Mouse (Mus musculus) CD4-positive helper T cell, adult 2 months (primary cell): ENCODE results near the gene Defb36.

Experiments used
- DNase-seq: peaks from one replicate; pipeline ENCODE4 v3.0.0-alpha.2; 2012; ENCODE audit warnings: low read depth, missing footprints, low spot score

The Defb36 gene

DNA sequence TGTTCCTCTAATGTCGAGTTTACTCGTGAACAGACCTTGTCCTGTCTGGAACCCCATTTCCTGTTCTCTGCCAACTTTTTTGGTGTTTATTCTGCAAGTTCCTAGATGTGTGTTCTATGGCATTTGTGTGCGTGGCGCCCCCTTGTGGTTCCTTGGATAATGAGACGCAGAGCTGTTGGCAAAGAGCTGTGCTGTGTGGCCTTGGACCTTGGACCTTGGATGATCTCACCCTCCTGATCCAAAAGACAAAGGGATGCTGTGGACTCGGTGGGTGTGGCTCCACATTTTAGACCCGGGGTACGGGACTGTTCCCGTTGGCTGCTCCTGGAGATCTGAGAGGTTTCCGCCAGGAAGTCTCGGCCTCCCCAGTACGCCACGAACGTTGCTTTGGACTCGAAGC is at the start of gene Defb36:
Gene Defb36 (plus strand): TSS at position 271 of the 400 bp plus-strand sequence.
- peak; percentile 14 for DNase-seq

DNA sequence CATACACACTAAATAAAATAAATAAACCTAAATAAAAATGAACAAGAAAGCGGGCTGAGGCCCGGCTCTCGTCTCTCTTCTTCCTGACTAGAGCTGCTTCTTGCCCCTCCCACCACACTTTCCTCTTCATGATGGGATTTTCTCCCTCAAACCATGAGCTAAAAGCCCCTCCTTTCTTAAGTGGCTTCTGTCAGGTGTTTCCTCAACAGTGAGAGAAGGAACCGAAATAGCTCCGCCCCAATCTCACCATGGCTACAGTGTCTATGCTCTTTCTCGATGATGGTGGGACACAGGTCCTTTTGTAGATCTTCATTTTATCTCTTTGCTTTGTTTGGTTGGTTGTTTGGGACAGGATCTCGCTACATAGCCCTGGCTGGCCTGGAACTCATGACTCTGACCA is 47.5 kb upstream of the Defb36 start:
- no peak for DNase-seq

DNA sequence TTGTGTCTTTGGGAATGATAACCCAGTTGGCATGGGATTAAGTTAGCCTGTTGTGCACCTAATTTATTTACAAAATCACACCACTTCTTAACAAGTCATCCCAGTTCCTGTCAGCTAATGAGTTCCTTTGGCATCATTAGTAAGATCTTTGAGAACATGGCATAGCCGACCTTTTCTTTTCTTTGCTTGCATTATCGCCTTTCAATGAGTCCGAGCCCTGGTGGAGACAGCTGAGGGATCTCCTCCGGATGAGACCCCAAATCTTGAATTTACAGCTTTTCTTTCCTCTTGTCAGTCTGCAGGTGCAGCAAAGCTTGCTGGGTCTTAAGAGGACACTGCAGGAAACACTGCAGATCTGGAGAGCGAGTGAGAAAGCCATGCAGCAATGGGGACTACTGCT is 35.1 kb upstream of the Defb36 start, which contains the start of gene Gm17416:
Gene Gm17416 (plus strand): TSS at position 301 of the 400 bp plus-strand sequence.
- no peak for DNase-seq

DNA sequence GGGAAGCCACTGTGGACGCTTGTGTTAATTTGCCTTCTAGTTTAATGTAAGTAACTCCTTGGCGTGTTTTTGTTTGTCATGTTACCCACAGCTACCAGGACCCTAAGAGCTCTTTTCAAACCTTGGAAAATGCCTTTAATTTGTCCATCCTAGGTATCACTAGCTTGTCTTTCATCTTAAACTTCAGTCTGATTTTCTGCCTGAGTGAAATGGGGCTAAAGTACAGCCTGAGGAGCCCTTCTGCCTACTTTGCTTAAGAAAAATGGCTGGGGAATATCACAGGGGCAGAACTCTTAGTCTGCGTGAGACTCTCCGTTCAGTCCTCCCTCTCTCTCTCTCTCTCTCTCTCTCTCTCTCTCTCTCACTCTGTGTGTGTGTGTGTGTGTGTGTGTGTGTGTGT is 34.2 kb upstream of the Defb36 start:
- DNase-seq = no peak

DNA sequence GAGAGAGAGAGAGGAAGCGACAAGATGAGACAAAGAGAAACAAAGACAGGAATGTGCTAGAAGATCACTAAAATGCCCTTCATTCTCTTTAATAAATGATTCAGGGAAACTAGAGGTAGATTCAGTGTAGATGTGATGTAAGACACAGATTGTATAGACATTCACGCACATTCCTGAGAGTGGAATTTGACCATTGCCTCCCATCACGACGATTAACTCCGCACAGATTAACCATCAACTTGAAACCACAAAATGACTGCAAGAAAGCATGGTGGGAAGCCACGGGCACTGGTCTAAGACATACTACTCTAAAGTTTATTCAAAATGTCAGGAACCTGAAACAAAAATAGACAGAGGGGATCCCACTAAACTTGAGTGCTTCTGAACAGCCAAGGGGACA is 33.8 kb upstream of the Defb36 start:
- DNase-seq = no peak

DNA sequence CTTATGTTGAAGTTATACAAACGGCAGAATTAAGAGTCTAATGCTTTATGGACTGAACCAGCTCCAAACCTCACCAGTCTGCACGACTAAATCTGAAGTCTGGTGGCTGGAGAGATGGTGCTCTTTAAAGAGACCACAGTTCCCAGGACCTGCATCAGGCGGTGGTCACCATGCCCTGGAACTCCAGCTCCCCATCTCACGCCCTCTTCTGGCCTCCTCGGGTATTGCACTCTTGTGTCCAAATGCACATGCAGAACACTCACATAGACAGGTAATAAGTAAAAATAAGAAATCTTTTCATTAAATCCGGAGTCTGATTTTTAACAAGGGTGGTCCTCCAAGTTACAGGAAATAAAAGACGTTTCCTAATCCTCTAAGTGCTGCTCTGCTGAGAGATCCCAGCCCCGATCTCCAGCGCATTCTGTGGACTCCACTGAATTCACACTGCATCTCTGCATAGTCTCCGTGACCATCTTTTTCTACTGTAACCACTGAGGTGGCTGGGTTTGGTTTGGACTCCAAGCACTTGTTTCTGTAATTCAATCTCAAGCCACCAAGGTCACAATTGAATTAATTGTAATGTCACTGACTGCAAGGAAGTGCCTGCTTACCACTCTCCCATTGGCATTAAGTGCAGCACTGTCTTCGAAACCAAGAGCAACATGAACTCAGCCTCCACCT is 31.9 kb upstream of the Defb36 start, which contains the start of gene Defb21:
Gene Defb21 (plus strand): TSS at position 631 of the 681 bp plus-strand sequence.
- no peak for DNase-seq

DNA sequence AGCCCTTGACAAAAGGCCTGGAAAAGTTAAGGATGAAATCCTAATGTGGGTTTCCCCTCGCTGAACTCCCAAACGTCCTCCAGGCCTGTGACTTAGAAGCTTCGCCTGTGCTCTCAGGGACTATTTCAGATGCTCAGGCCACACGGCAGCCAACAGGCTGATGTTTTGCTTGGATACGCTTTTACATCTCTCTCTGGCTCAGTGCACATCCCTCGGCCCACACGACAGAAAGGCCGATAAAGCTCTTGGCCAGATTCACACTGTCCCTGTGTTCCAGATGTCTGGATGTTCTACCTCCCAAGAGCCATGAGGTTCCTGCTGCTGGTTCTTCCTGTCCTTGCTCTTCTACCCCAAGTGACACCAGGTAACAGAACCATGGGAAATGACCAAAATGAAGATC is 30.6 kb upstream of the Defb36 start:
- no peak for DNase-seq

DNA sequence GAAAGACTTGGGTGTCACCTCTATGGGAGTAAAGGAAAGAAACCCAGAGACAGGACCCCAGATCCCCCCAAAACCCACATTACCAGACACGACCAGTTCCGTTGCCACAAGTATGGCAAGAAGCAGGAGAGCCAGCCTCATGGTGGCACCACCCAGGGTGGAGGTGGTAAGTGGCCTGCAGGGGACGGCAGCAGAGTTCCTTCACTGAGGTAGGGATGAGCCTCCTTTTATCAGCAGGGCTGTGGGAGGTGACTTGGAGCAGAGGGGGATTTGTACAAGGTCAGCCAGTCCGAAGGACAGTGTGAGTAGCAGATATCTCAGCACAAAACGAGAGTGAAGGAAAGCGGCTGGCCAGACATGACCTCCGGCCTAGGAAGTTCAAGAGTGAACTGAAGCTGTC is 24.0 kb upstream of the Defb36 start, which contains the start of gene Defb19:
Gene Defb19 (minus strand): TSS at position 206 of the 400 bp plus-strand sequence.
- no peak for DNase-seq

DNA sequence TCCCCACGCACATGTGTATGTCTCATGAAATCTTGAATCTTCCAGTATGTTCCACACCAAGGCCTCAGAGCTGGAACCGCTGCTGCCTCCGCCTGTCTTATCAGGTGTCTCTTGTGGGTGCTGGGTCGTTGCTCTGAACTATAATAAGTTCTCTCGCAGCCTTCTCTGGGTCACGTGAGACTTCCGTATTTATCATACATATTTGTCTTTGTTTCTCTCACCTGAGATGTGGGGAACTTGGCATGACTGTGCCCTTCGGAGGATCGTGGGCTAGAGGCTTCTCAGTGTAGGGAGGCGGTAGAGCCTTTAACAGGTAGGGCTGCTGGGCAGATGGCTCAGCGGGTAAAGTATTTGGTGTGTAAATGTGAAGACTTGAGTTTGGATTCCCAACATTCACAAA is 23.5 kb upstream of the Defb36 start:
- DNase-seq = no peak

DNA sequence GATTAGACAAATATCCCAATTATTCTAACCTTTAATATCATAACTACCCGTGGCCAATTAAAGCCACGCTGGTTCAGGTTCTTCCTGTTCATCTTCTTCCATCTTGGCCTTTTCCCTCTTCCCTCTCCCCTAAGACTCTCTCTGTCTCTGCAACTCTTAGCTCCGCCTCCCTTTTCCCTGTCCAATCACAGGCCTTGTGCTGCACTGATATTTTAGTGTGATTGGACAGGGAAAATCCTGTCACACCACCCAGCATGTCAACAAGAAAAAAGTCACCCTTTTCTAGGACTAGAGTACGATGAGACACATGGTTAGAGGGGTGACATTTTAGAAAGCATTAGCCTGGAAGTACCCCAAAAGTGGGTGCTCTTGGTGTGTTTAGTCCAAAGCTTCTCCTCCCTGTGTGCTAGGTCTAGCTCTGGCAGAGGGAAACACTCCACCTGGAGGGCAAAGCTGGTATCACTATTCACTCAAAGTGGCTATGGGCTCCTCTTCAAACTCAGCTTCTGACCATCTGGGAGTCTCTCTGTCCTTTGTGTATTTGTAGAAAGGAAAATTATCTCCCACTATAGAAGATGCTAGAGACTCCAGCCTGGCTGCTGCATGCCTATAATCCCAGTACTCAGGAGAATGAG is 17.1 kb upstream of the Defb36 start:
- no peak for DNase-seq

DNA sequence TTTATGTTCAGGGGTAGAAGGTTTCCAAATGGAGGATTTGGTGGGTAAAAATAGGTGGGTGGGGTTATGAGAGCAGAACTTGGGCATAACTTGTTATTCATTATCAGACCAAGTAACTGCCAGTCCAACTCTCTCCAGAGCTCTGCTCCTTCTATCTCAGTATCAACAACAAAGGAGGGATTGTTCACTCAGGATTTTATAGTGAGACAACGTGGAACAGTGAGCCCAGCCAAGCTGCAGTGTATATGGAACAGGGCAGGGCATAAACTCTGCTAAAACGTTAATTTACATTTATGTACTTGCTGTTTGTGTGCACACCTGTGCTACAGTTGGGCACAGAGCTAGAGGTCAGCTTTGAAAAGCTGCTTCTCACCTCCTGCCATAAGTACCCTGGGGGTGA is 15.7 kb upstream of the Defb36 start:
- DNase-seq = no peak

DNA sequence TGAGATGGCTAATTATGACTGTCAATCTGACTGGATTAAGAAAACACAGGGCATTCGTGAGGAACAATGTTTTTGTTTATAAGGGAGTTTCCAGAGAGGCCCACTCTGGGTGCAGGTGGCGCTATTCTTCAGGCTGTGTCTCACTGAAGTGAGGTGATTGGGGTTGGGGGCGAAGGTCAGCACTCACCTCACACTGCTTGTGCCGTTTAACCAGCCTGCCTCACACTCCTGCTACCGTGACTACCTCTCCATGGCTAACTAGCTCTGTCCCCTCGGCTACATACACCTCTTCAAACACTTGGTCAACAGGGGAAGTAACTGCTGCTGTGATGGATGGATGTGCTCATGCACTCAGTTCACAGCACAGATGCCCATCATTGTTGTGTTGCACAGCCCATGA is 15.1 kb upstream of the Defb36 start:
- DNase-seq = no peak

DNA sequence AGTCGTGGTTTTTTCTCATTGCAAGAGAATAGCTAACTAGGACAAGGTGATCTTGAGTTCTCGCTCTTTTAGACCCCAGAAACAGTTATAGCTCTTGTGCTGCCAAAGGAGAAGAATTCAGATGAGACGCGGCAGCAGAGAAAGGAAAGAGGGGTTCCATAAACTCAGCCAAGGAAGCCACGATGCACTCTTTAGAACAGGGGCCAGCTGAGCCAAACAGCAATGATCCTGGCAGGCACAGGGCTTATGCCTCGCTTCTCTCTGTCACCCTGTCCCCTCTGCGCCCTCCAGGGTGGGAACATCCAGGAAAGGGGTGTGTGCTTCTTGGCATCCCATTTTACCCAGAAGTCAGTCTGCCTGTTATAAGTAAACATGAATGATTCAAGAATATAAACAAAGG is 4.8 kb upstream of the Defb36 start, which contains the start of gene Defb45:
Gene Defb45 (minus strand): TSS at position 101 of the 400 bp plus-strand sequence.
- no peak for DNase-seq

DNA sequence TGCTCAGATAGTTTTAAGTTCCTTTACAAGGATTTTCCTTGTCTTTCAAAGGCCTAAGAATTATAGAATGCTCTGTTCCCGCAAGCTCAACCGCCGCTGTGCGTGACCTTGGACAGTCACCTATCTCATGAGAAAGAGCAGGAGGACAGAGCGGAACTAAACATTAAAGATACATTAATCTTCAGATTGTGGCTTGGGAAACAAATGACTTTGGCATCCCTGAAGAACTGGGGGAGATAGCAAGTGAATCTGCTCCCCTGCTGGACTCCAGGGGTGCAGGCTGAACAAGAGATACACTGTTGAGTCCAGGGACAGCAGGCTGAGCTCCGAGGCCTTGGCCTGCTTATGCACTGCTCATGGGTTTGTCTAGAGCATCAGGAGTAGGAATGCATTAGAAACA is 4.1 kb upstream of the Defb36 start:
- DNase-seq = no peak

DNA sequence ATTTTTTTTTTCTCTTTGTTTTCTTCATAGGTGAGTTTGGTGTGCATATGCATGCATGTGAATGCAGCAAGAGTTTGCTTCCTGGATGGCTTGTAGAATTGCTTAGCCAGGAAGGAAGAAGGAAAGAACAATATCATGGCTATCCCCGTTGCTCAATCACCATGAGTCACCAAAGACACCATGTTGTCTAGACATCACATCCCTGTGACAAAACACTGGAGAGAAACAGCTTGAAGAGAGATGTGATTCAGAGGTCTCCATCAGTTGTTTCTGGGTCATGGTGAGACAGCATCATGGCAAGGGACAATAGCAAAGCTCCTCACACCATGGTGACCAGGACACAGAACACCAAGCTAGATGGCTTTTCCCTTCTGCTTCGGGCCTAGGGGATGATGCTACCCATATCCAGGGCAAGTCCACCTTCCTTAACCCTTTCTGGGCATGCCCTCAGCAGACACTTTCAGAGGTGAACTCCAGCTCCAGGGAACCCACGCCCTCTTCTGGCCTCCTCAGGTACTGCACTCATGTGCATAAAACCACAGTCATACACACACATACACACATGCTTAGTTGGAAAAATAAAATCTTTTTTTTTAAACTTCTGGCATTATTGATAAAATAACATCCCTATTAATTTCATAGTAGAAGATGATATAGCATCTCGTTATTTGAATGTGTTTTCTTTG is 2.7 kb upstream of the Defb36 start:
- DNase-seq = no peak

DNA sequence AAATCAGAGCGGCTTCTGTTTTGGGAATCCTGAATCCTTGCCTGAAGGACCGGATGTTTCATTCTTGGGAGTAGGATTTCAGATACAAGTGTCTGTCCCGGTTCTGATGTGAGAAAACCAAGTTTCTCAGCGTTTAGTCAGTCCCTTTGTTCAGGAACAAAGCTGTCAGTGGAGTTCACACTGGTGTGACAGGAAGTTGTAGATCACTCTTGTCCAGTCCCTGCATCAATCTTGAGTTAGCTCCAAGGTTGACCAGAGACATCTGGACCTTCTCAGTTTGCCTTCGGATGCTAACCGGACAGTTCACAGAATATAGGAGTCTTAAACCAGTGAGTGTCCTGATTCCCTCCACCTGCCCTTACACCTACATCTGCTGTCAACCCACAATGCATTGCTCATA is 3.6 kb downstream of the Defb36 start:
- DNase-seq = no peak

DNA sequence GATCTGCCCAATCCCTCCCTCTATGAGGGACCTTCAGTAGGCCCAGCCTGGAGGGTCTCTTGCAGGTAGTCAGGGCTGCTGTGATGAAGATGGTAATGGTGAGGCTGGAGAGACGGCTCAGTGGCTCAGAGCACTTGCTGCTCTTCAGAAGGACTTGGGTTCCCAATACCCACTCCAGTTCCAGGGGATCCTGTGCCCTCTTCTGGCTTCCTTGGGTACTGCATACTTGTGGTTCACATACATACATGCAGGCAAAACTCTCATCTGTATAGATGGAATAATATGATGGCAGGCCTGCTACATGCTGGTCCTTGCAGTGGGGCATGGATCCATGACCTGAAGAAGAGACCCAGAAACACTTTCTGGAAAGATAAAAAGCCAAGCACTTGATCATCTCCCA is 4.6 kb downstream of the Defb36 start:
- no peak for DNase-seq

DNA sequence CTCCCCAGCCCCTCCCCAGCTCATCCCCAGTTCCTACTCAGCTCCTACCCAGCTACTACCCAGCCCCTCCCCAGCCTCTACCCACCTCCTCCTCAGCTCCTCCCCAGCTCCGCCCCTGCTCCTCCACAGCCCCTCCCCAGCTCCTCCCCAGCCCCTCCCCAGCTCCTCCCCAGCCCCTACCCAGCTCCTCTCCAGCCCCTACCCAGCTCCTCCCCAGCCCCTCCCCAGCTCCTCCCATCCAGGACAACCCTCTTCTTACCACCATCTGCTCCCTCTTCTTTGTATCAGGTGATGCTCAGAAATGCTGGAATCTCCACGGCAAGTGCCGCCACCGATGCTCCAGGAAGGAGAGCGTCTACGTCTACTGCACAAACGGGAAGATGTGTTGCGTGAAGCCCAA is 8.1 kb downstream of the Defb36 start:
- no peak for DNase-seq

DNA sequence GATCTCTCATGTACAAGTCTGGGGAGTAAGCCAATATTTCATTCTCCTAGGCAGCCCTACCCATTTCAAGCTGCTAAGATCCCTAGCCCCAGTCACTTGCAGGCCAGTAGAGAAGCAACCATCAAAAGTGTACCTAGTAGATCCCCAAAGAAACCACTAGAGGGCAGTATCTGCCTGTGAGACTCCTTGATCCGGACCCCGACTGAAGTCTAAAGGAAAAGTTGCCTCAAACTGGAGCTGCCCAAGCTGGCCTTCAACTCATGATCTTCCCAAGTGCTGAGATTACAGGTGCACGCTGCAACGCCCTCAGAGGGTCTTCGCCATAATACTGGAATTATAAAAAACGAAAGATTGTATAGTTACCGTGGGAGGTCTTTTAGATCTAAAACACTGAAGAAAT is 11.4 kb downstream of the Defb36 start:
- peak; percentile 47 for DNase-seq

DNA sequence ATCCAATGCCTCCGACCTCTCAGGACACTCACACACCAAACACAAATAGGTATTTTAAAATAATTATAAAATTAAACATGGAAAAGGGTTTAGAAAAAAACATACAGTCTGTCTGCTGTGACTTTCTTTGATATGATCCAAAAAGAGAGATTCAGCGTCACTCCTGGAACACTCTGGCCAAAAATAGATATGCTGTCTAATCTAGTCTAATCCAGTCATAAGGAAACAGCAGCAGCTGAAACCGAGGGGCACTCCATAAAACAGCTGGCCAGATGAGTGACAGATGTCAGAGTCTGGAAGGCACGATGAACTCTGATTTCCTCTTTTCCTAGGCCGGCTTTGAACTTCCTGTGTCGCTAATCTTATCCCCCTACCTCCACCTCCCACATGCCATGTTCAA is 12.3 kb downstream of the Defb36 start:
- DNase-seq = no peak

DNA sequence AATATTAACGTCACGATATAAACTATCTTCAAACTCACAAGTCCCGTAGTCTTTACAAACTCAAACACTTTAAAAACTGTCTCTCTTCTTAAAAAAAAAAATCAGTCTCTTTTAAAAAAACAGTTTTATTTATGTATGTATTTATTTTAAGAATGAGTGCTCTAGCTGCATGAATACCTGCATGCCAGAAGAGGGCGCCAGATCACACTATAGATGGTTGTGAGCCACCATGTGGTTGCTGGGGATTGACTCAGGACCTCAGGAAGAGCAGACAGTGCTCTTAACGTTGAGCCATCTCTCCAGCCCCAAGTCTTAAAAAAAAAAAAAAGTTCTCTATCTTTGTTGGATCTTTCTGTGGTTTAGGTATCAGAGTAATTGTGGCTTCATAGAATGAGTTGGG is 13.2 kb downstream of the Defb36 start:
- DNase-seq = peak; percentile 26

DNA sequence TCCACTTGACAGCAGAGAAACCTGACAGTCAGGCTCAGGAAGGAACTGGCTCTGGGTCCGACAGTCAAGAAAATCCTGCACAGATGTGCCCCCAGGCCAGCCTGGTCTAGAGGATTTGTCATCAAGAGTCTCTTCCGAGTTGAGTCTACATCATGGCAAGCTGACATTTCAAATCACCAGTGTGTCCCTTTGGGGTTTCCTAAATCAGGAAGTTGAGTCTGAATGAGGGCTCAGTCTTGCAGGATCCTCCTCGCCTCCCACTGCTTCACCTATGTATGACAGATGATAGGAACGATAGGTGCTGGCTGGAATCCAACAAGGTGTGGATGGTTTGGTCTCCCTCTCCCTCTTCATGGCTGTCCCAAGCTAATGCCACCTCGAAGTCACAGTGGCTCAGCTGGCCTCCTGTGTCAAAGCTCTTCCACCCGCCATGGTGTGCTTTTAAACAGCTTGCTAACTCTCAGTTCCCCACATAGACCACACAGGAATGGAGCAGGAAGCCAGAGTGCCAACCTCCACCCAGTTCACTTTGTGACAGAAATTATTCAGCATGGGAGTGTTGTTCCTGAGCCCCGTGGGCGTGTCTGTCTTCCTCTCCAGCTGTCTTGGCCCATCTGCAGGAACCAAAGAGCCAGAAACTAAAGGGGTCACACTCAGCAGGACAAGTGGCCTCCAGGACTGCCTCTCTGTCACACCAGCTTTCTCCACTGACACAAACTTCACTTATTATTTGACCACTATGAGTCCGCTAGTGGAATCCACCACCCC is 16.4 kb downstream of the Defb36 start:
- DNase-seq = no peak
